Mouse (Mus musculus) ovary, postnatal 36 days (tissue): ENCODE measurements around the gene Gm37240.

Source experiments
- DNase-seq: peaks from one replicate; pipeline ENCODE4 v3.0.0; 2022; ENCODE audit warnings: low spot score, mixed read lengths

Gene Gm37240

GRCm38 (mm10) chr3:85339269-85339820 is 548.0 kb downstream of the Gm37240 start:
- DNase-seq = no peak

GRCm38 (mm10) chr3:85338755-85339095 is 548.6 kb downstream of the Gm37240 start:
- DNase-seq = no peak

GRCm38 (mm10) chr3:85337881-85338754 is 549.2 kb downstream of the Gm37240 start:
- no peak for DNase-seq

GRCm38 (mm10) chr3:85335517-85335916 is 551.8 kb downstream of the Gm37240 start:
- no peak for DNase-seq

- DNase-seq = no peak
These were observed 555.0 kb downstream of the Gm37240 start for GRCm38 (mm10) chr3:85332276-85332675.

GRCm38 (mm10) chr3:85318256-85318655 is 569.1 kb downstream of the Gm37240 start:
- no peak for DNase-seq

- no peak for DNase-seq
These were observed 570.0 kb downstream of the Gm37240 start for GRCm38 (mm10) chr3:85317306-85317705.

- DNase-seq = no peak
These were observed 572.4 kb downstream of the Gm37240 start for GRCm38 (mm10) chr3:85314961-85315360.

- DNase-seq = no peak
These were observed 573.6 kb downstream of the Gm37240 start for GRCm38 (mm10) chr3:85313646-85314255.

GRCm38 (mm10) chr3:85311176-85311575 is 576.1 kb downstream of the Gm37240 start:
- DNase-seq = no peak

GRCm38 (mm10) chr3:85310401-85310989 is 576.8 kb downstream of the Gm37240 start:
- DNase-seq = no peak

- no peak for DNase-seq
These were observed 578.1 kb downstream of the Gm37240 start for GRCm38 (mm10) chr3:85309168-85309567.

GRCm38 (mm10) chr3:85308706-85309105 is 578.6 kb downstream of the Gm37240 start:
- no peak for DNase-seq

- DNase-seq = no peak
These were observed 585.5 kb downstream of the Gm37240 start for GRCm38 (mm10) chr3:85301851-85302250.

GRCm38 (mm10) chr3:85301336-85301735 is 586.0 kb downstream of the Gm37240 start:
- DNase-seq = peak; percentile 15

GRCm38 (mm10) chr3:85299649-85300550 is 587.4 kb downstream of the Gm37240 start:
- no peak for DNase-seq

- no peak for DNase-seq
These were observed 592.1 kb downstream of the Gm37240 start for GRCm38 (mm10) chr3:85295229-85295628.

- DNase-seq = no peak
These were observed 599.7 kb downstream of the Gm37240 start for GRCm38 (mm10) chr3:85287627-85288026.

GRCm38 (mm10) chr3:85284483-85284882 is 602.8 kb downstream of the Gm37240 start:
- DNase-seq = no peak

- no peak for DNase-seq
These were observed 604.5 kb downstream of the Gm37240 start for GRCm38 (mm10) chr3:85282816-85283215.

- DNase-seq = peak; percentile 19
These were observed 612.2 kb downstream of the Gm37240 start for GRCm38 (mm10) chr3:85275075-85275474.

- DNase-seq = no peak
These were observed 615.8 kb downstream of the Gm37240 start for GRCm38 (mm10) chr3:85271491-85271890.
